Mouse (Mus musculus) limb, embryonic 15.5 days (tissue): ENCODE results near the gene Olfr429. TPM values are rescaled to one million over a fixed set of nuclear protein-coding genes. Genes with fewer than 3 reads are reported as not detected.

Experiments
- ATAC-seq: fragments of 200-750 bp; cut with Nextera tagmentation; 2 replicates; pipeline ENCODE4 v1.8.0; 2017; ENCODE audit warnings: low read depth, moderate TSS enrichment; ENCODE audit not compliant: insufficient number of reproducible peaks, low FRiP score, low TSS enrichment
- H3K27ac ChIP-seq: fragments of 300-500 bp; sonication (generic); 2 replicates; pipeline ENCODE4 v1.5.1; 2015; ENCODE audit warnings: moderate library complexity, mild to moderate bottlenecking, inconsistent platforms
- H3K27me3 ChIP-seq: fragments of 300-500 bp; sonication (generic); 2 replicates; pipeline ENCODE4 v1.6.1; 2015; ENCODE audit warnings: inconsistent platforms
- H3K36me3 ChIP-seq: fragments of 300-500 bp; sonication (generic); 2 replicates; pipeline ENCODE4 v1.6.1; 2015; ENCODE audit warnings: inconsistent platforms
- H3K4me1 ChIP-seq: fragments of 300-500 bp; sonication (generic); 2 replicates; pipeline ENCODE4 v1.6.1; 2015; ENCODE audit warnings: inconsistent platforms
- H3K4me2 ChIP-seq: fragments of 300-500 bp; sonication (generic); 2 replicates; pipeline ENCODE4 v1.6.1; 2015; ENCODE audit warnings: mild to moderate bottlenecking, inconsistent platforms
- H3K4me3 ChIP-seq: fragments of 300-500 bp; sonication (generic); 2 replicates; pipeline ENCODE4 v1.5.1; 2015; ENCODE audit warnings: mild to moderate bottlenecking, inconsistent platforms
- H3K9ac ChIP-seq: fragments of 300-500 bp; sonication (generic); 2 replicates; pipeline ENCODE4 v1.6.1; 2015; ENCODE audit warnings: inconsistent platforms
- H3K9me3 ChIP-seq: fragments of 300-500 bp; sonication (generic); 2 replicates; pipeline ENCODE4 v1.6.1; 2016; ENCODE audit warnings: inconsistent platforms
- WGBS: fragments of 180-500 bp; shearing (Covaris S2); methylation state at CpG from one replicate; pipeline ENCODE4 v1.1.7; 2015; 5-methylcytosine and 5-hydroxymethylcytosine counted together
- polyA plus RNA-seq: library from polyadenylated mRNA; unstranded; fragments of >200 nt; fragmentation: Nextera tagmentation; extraction: Ambion mirVana; gene quantifications from 2 replicates; pipeline ENCODE4 v1.2.1, GENCODE M21; 2015

Gene Olfr429
- polyA plus RNA-seq, 1 experiment from 2014 or later = not detected

- Histone ChIP-seq H3K9me3 (no peaks in the 10 kb centered on the region), H3K4me3 (no peak overlapping the region), H3K27me3 (no peaks in the 10 kb centered on the region), H3K4me1 (no peaks in the 10 kb centered on the region), H3K36me3 (no peaks in the 10 kb centered on the region), H3K4me2 (no peak overlapping the region), H3K9ac (no peak overlapping the region), H3K27ac (no peak overlapping the region)
- WGBS = 82% methylated on average over 3 of the region's 3 CpGs
- no peak for ATAC-seq
Observed at GRCm38 (mm10) chr1:174052981-174053380, 31.1 kb upstream of the Olfr429 start.

GRCm38 (mm10) chr1:174055248-174055647 is 28.9 kb upstream of the Olfr429 start:
- no peaks in the 10 kb centered on the region for H3K4me1 ChIP-seq
- H3K27ac ChIP-seq = no peak overlapping the region
- 81% methylated on average over 2 of the region's 2 CpGs for WGBS

GRCm38 (mm10) chr1:174066305-174066704 is 17.8 kb upstream of the Olfr429 start, which contains the start of gene Olfr430:
Gene Olfr430 (plus strand): TSS chr1:174066605.
- no peak for ATAC-seq
- no peak within 1 kb of the TSS for H3K4me2 ChIP-seq
- no peak within 1 kb of the TSS for H3K4me3 ChIP-seq
- no peaks in the 10 kb centered on the region for H3K36me3 ChIP-seq
- no peak within 1 kb of the TSS for H3K9ac ChIP-seq
- H3K4me1 ChIP-seq = no peaks in the 10 kb centered on the region
- H3K9me3 ChIP-seq = no peaks in the 10 kb centered on the region
- H3K27ac ChIP-seq = no peak within 1 kb of the TSS
- H3K27me3 ChIP-seq = no peaks in the 10 kb centered on the region
- 76% methylated on average over 3 of the region's 3 CpGs for WGBS

More at GRCm38 (mm10) chr1:174055248-174055647, 28.9 kb upstream of the Olfr429 start:
- Histone ChIP-seq H3K9me3 (no peaks in the 10 kb centered on the region), H3K27me3 (no peaks in the 10 kb centered on the region), H3K4me2 (no peak overlapping the region), H3K36me3 (no peaks in the 10 kb centered on the region), H3K9ac (no peak overlapping the region), H3K4me3 (no peak overlapping the region)
- ATAC-seq = no peak

GRCm38 (mm10) chr1:174096591-174096990 is 12.5 kb downstream of the Olfr429 start, which contains the start of gene Olfr427:
Gene Olfr427 (plus strand): TSS chr1:174096891.
- 77% methylated on average over 1 of the region's 1 CpGs for WGBS

GRCm38 (mm10) chr1:174103735-174104134 is 19.6 kb downstream of the Olfr429 start:
- Histone ChIP-seq H3K4me3 (no peak overlapping the region), H3K27me3 (no peaks in the 10 kb centered on the region), H3K4me2 (no peak overlapping the region), H3K27ac (no peak overlapping the region), H3K9ac (no peak overlapping the region), H3K9me3 (no peaks in the 10 kb centered on the region), H3K36me3 (no peaks in the 10 kb centered on the region), H3K4me1 (no peaks in the 10 kb centered on the region)
- no peak for ATAC-seq
- 65% methylated on average over 2 of the region's 2 CpGs for WGBS

More at GRCm38 (mm10) chr1:174096591-174096990, 12.5 kb downstream of the Olfr429 start, which contains the start of gene Olfr427:
- H3K27me3 ChIP-seq = no peaks in the 10 kb centered on the region
- no peaks in the 10 kb centered on the region for H3K4me1 ChIP-seq
- ATAC-seq = no peak
- H3K4me3 ChIP-seq = no peak within 1 kb of the TSS
- no peak within 1 kb of the TSS for H3K4me2 ChIP-seq
- no peaks in the 10 kb centered on the region for H3K9me3 ChIP-seq
- no peak within 1 kb of the TSS for H3K27ac ChIP-seq
- no peaks in the 10 kb centered on the region for H3K36me3 ChIP-seq
- no peak within 1 kb of the TSS for H3K9ac ChIP-seq

GRCm38 (mm10) chr1:174121062-174121461 is 36.9 kb downstream of the Olfr429 start, which contains the start of gene Olfr231:
Gene Olfr231 (minus strand): TSS chr1:174121162.
- Histone ChIP-seq H3K9ac (no peak within 1 kb of the TSS), H3K4me3 (no peak within 1 kb of the TSS), H3K4me1 (no peaks in the 10 kb centered on the region), H3K27me3 (no peaks in the 10 kb centered on the region), H3K36me3 (no peaks in the 10 kb centered on the region), H3K4me2 (no peak within 1 kb of the TSS), H3K27ac (no peak within 1 kb of the TSS), H3K9me3 (no peaks in the 10 kb centered on the region)
- WGBS = 59% methylated on average over 2 of the region's 2 CpGs
- no peak for ATAC-seq

- H3K4me2 ChIP-seq = no peak within 1 kb of the TSS
- no peak within 1 kb of the TSS for H3K9ac ChIP-seq
- WGBS = 71% methylated on average over 3 of the region's 3 CpGs
- no peaks in the 10 kb centered on the region for H3K4me1 ChIP-seq
- no peaks in the 10 kb centered on the region for H3K36me3 ChIP-seq
- no peaks in the 10 kb centered on the region for H3K27me3 ChIP-seq
- H3K4me3 ChIP-seq = no peak within 1 kb of the TSS
- no peaks in the 10 kb centered on the region for H3K9me3 ChIP-seq
- H3K27ac ChIP-seq = no peak within 1 kb of the TSS
- ATAC-seq = no peak
Observed at GRCm38 (mm10) chr1:174131217-174131616, 47.1 kb downstream of the Olfr429 start, which contains the start of gene Olfr424. Gene Olfr424 (plus strand): TSS chr1:174131517.

- Histone ChIP-seq H3K9ac (no peak overlapping the region), H3K27ac (no peak overlapping the region), H3K36me3 (no peaks in the 10 kb centered on the region), H3K4me3 (no peak overlapping the region), H3K27me3 (no peaks in the 10 kb centered on the region), H3K9me3 (no peaks in the 10 kb centered on the region), H3K4me1 (no peaks in the 10 kb centered on the region), H3K4me2 (no peak overlapping the region)
- WGBS = 65% methylated on average over 3 of the region's 3 CpGs
- ATAC-seq = no peak
Observed at GRCm38 (mm10) chr1:174131999-174132398, 47.9 kb downstream of the Olfr429 start.

Other genes with a start within 250 kb of the Olfr429 start
- gene Ifi211, start 171.3 kb upstream of the Olfr429 start, polyA plus RNA-seq = 1.4 and 2.0 TPM in 2 replicates
- 2.4 and 3.1 TPM in 2 replicates for gene Mndal, start 141.8 kb upstream of the Olfr429 start, polyA plus RNA-seq
- gene Ifi203, start 141.7 kb upstream of the Olfr429 start, polyA plus RNA-seq = 0.82 and 1.2 TPM in 2 replicates
- gene Ifi202b, start 101.6 kb upstream of the Olfr429 start, polyA plus RNA-seq = 3.0 and 4.4 TPM in 2 replicates
- gene Ifi205, start 52.5 kb upstream of the Olfr429 start, polyA plus RNA-seq = 0.52 and 0.55 TPM in 2 replicates
- 0.14 TPM in 1 of 2 replicates, not detected in the other for gene Olfr433, start 43.6 kb upstream of the Olfr429 start, polyA plus RNA-seq
- not detected in 2 replicates for gene Olfr432, start 35.1 kb upstream of the Olfr429 start, polyA plus RNA-seq
- not detected in 2 replicates for gene Olfr430, start 17.7 kb upstream of the Olfr429 start, polyA plus RNA-seq
- gene Olfr427, start 12.6 kb downstream of the Olfr429 start, polyA plus RNA-seq = not detected in 2 replicates
- gene Olfr231, start 36.8 kb downstream of the Olfr429 start, polyA plus RNA-seq = not detected in 2 replicates
- not detected in 2 replicates for gene Olfr424, start 47.2 kb downstream of the Olfr429 start, polyA plus RNA-seq
- gene Olfr420, start 71.3 kb downstream of the Olfr429 start, polyA plus RNA-seq = not detected in 2 replicates
- gene Spta1, start 88.4 kb downstream of the Olfr429 start, polyA plus RNA-seq = 0.20 and 0.38 TPM in 2 replicates
- not detected in 2 replicates for gene Olfr419, start 167.7 kb downstream of the Olfr429 start, polyA plus RNA-seq
- gene Mptx1, start 246.2 kb downstream of the Olfr429 start, polyA plus RNA-seq = not detected in 2 replicates